Mouse (Mus musculus) layer of hippocampus, adult 9-11 months (tissue): Measurements from ENCODE around the gene Kctd4.
A peak's percentile ranks its signal among the peaks of the same experiment; 100 is the strongest.
"Not testable (repeated sequence)": the region's sequence is repeated elsewhere in the genome, so short reads cannot be mapped to it uniquely, and the experiment has no call there.

Experiments
- DNase-seq: peaks from one replicate; pipeline ENCODE4 v3.0.0; 2022

The Kctd4 gene

DNA sequence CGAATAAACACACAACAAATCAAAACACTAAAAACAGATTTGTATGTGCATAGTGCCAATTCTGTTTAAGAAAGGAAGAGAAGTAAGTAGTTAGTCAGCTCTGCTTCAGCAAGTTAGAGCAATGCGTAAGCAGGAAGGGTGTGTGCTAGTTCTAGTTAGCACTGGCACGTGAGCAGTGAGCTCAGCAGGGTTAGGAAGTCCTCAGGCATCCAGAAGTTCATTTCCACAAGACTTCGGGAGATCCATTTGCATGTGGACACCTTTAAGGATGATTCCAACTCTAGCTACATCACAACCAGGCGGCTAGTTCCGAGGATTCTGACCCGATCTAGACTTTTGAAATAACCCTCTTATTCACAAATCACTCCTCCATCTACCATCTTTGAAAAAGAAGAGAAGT, at the start of gene Kctd4:
TSS of gene Kctd4 (plus strand) at position 244 of the 400 bp plus-strand sequence.
- DNase-seq, result no peak

DNA sequence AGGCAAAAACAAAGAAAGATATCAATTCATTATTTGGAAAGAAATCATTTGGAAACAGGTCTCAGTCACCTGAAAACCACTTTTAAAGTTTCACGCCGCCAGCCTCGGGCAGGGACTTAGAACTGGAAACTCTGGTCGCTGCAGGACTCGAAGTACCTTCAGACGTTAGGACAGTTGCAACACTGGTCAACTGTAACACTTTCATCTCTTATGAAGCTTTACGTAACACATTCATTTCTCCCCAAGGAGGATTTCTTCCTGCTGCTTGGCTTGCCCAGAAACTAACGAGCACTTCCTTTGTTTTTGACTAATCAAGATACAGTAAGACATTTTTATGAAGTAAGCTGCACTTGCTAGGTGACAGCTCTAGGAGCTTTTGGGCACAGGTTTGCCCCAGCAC, 47.9 kb upstream of the Kctd4 start:
- DNase-seq, result no peak

DNA sequence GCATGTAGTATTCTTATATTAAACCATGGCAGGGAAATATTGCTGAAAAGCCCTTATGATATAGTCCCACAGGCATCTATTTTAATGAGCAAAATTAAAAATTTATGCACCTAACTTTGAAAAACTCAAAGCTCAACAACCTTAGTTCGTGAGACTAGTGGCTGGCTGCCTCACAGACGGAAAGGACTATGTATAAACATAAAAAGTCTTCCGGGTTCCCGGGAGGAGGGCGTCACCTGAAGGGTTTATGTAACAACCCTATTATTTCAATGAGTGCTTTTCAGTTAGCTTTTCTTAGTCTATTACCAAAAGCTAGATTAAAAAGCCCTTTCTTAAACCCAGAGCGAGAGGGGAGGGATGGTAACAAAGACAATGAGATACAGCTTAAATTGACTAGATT, 42.8 kb upstream of the Kctd4 start:
- DNase-seq, result no peak

DNA sequence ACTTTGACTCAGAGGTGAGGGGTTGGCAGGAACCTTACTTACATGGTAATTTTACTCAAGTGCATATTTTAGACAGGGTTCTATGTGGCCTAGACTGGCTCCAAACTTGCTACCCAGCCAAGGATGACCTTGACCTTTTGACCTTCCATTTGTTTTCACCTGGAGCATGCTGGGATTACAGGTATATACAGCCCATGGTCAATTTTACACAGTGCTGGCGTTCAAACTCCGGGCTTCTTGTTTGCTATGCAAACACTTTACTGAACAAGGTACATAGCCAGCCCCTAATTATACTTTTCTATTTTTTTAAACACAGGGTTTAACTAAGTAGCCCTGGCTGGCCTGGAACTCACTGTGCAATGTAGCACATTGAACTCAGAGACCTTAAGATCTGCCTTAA, 42.1 kb upstream of the Kctd4 start:
- DNase-seq, result no peak

DNA sequence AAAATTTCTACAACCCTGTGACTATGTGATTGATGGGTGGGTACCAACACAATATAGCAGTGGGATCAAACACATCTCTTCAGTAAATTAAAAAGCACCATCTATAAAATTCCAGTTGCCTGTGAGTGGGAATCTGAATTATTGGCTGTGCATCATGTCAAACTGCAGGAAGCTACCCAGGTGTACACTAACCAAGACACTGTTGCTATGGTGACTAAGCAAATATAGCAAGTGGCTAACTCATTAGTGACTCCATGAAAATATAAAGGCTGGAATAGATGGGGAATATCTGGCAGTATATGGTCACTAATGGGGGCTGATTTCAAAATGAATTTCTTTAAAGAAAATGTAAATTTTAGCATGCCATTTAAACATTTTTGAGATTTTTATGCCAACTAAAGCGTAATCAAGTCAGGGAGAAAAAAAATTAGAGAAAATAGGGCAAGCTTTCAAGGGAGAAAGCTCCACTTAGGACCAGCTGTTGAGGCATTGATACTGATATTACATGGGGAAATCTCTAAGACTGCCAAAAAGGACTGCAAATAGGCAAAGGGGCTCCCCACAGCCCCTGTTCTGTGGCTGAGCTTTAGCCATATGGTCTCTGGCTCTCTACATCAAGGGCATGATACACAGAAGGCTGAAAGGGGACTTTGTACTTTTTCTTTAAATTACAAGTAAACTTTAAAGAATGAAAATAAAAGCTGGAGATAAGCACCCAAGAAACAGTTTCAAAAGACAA, 31.3 kb upstream of the Kctd4 start:
- DNase-seq, result no peak

DNA sequence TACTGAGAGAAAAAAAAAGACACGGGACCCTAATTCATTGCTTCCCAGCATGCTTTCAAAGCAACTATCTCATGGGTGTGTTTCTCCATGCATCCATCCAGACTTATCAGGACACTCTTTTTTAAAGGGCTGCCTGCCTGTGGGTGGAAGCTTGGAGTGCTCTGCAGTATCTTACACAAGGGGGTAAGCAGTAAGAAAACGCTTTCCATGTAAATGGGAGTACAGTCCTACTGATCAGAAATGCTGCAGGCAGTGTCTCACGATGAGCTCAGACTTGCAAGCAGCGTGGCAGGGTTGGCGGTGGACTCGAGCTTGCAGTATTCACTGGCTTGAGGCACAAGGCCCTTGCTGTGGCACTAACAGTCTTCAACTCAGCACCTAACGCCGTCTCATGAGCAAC, 25.1 kb upstream of the Kctd4 start:
- not testable (repeated sequence) for DNase-seq

DNA sequence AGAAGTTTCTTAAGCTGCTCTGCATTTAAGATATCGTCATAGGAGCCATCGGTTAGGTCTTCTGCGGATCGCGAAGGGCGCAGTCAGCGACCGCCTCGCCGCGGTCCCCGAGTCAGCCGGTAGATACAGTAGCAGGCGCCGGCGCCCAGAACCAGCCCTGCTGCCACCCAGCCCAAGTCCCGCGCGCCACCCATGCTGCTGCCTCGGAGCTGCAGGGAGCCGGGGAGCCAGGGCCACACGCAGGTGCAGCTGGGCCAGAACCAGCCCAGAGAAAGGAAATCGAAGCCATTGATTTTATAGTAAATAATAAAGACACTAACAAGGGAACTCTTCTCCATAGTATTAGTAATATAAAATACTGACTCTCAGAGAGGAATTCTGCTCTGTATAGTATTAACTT, 23.5 kb upstream of the Kctd4 start:
- DNase-seq, result no peak

DNA sequence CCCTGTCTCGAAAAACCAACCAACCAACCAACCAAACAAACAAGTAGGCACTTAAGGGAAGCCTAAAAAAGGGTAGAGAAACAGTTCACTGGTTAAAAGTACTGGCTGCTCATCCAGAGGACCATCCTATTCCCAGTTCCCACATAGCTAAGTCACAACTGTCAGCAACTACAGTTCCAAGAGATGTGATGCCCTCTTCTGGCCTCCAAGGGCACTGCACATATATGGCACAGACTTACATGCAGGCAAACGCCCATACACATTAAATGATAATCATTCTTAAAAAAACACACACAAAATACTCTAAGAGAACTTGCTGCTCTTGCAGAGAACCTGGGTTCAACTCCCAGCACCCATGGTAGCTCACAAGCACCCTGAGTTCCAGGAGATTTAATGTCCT, 20.4 kb upstream of the Kctd4 start:
- DNase-seq, result no peak

DNA sequence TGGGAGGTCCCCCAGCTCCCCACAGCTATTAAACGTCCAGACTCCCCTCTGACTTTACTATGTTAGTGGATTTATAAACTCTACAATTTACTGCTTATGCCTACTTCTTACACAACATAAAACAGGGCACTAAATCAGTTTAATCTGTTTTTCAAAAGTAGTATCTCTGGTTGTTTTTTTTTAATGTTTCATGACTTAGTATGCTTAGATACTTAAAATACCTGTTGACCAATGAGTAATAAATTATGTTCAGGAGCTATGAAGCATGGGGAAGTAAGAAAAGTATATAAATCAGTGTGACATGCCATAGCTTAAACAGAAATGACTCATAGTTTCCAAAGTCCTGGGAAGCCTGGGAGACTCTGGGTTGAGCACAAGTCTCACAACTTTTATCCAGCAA, 17.1 kb upstream of the Kctd4 start:
- DNase-seq, result no peak

DNA sequence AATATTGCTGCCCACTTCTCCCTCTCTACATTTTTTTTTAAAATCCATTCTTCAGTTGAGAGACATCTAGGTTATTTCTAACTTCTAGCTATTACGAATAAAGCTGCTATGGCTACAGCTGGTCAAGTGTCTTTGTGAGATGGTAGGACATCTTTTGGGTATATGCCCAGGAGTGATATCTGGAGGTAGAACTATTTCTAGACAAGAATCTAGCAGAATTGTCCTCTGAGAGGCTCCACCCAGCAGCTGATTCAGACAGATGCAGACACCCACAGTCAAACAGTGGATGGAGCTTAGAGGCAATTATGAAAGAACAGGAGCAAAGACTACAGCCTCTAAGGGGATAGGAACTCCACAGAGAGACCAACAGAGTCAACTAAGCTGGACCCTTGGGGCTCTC, 13.3 kb upstream of the Kctd4 start:
- DNase-seq, result no peak

DNA sequence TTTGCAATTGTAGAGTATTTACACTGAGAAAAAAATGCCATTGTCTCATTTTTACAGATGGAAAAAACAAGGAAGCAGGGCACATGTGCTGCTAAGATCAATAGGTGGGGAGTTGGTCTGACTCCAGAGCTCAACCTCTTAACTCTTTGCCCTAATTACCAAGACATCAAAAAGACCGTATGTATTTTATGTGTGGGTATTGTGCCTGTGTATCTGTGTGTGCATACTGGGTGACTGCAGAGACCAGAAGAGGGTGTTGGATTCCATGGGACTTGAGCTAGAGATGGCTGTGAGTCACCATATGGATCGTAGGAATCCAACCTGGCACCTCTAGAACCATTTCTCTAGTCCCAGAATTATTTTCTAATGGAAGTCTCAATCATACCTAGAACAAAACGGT, 12.4 kb upstream of the Kctd4 start:
- DNase-seq, result no peak

DNA sequence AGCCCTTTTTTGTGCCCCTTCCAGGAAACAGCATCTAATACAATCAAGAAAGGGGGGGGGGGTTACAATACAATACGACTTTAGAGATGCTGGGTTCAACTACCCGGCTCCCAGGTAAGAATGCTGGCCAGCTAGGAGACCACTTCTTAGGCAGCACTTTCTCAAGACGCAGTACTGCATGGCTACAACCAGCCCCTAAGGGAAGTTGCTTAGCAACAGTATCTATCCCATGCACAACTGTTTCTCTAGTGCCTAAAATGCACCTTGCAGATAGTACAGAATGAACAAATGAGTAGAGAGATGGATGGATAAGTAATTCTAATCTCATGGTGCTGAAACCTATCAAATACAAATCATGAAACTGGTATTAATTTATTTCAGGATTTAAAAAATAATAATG, 7.1 kb upstream of the Kctd4 start:
- DNase-seq, result no peak

DNA sequence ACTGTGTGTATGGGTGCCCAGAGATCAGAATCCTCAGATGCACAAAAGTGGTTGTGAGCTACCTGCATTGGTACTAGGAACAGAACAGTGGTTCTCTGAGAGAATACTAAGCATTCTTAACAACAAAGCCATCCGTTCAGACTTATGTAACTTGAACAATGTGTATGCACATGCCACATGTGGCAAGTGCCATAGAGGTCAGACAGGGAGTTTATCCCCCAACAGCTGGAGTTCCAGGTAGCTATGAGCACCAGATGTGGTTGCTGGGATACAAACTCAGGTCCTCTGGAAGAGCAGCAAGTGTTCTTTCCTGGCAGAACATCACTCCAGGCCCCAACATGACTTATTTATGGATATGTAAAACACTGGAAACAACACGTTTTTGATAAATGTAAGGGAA, 1.8 kb upstream of the Kctd4 start:
- DNase-seq, result no peak

DNA sequence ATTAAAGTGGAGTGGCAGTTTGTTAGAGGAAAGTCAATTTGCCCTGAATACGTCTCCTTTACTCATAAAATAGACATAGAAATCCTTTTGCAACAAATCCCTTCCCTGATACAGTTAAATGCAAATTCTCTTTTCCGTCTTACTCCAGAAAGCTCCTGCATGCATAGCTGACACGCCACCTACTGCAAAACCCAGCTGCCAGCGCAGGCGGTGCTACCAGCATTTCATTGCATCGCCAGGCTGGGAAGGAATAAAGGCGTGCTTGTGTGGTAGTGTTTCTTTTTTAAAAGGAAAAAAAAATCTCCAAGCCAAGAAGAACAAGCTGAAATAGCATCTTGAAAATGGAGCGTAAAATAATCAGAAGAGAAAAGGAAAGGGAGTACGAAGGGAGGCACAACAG, 7.4 kb downstream of the Kctd4 start:
- DNase-seq, result peak; percentile 91

DNA sequence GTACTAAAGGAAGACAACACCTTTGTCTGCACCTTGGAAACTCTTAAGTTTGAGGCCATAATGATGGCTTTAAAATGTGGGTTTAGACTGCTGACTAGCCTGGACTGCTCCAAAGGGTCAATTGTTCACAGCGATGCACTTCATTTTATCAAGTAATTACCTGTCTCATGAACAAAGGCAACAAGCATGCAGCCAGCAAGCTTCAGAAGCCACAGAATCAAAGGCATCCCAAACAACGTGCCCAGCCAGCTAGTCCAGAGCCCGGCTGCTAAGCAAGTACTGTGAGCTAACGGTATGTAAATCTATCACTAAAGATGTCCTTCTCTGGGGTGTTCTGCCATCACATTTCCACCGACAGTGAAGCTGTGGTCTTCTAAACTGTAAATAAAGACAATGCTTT, 8.4 kb downstream of the Kctd4 start:
- DNase-seq, result no peak

DNA sequence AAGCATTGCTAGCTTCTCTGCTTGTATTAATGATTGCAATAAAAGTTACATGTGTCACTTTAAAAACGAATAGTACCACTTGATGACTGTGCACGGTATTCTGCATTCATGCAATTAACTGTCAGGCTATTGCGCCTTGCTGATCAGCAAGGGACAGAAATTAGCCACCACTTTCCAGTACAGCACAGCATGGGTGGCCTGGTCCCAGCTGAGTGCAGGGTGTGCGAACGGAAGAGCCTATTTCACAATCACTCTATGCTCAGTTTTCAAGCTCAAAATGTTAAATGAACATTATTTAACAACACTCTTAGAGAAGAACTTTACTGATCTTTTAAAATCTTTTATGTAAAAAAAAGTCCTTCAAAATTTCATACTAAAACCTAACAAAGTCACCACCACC, 9.2 kb downstream of the Kctd4 start:
- DNase-seq, result no peak

DNA sequence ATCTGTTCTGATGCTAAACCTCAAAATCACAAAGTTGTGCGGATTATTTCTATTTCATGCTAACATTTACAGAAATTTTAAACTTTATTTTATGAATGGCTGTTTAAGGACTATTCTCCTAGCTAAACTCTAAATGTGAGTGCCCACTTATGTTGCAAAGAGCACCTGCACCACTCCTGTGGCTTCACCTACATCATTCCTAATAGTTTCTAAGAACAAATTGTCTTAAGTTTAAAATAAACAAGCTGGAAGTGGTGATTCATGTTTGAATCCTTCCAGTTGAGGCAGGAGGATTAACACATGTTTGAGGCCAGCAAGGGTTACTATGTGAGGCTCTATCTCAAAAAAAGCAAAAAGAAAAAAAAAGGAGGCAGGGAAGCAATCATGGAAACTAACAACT, 9.6 kb downstream of the Kctd4 start:
- no peak for DNase-seq

DNA sequence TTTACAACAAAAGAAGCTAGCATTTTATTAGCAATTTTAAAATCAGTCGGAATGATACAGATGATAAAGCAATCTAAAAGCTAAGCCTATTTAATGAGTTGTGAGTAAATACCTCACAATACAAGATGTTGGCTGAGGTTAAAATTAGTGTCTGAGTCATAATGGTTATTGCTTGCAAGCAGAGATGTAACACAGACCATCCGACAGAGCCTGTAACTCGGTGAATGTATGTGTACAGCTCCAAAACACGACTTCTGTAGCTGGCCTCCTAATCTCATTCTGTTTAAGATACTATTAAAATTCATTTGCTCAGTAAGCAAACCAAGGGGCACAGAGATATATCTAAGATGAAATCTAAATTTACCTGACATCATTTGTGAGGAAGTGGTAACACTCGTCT, 12.5 kb downstream of the Kctd4 start:
- DNase-seq, result no peak

DNA sequence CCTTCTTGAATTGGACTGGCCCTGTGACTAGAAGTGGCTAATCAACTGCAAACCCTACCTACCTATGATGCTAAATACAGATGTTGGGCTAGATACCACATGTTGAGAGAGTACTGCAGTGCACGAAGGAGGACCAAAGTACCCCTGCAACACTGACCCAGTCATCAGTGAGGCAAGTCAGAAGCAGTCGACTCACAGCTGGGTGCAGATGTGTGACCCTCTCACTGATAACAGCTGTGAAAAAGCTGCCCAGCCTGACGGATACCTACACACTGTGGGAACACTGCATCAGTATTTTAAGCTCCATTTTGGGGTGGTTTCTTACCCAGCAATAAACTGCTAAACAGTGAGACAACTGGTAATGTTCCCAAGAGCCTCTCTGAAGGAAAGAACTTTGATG, 21.3 kb downstream of the Kctd4 start:
- DNase-seq, result no peak

DNA sequence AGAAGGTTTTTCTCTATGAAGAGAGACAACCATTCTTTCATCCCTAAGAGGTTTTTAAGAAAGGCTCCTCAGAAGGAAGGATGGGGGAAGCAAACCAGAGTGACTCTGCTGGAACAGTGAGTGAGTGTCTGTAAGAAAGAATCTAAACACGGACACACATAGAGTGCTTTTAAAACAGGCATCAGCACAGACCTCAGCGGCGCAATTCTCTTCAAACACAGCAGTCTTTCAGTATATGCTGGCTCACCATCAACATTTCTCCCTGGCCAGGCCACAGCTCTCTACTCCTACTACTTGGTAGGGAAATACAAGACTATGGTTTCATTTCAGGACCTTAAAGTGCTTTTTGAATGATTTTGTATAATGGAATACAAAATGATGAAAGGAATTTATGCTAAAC, 26.4 kb downstream of the Kctd4 start:
- no peak for DNase-seq

DNA sequence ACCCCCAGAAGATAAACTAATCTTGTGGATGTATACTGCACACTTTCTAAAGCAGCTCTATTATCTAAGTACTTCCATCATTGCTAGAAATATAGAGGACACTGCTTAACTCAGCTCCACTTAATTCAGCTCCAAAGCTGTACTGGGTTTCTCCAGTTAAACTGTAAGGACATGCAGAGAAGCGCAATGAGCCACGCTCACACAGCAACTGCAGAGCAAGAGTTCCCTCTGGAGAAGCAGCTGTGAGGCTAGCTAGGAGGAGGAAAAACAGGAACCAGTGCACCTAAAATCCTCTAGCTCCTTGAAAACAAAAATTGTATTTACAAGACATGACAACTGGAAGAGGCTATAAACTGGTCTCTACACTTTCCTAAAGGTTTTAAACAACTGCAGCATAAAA, 29.1 kb downstream of the Kctd4 start:
- DNase-seq, result no peak

DNA sequence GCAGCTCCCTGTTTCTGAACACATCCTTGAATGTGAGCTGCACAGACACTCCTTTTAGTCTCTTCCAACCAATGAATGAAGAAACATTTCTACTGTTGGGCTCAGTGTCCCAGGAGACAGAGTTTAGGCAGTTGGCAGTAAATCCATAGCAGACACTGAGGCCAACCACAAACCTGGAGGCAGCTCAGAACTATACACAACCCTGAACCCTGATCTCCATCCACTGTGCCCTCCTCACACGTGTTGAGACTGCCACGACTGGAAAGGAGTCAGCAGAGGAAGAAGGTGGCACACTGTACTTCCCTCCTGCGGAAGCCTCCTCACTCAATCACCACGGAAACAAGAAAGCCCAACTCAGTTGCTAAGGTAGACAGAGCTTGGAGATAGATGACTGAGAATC, 30.3 kb downstream of the Kctd4 start:
- no peak for DNase-seq

DNA sequence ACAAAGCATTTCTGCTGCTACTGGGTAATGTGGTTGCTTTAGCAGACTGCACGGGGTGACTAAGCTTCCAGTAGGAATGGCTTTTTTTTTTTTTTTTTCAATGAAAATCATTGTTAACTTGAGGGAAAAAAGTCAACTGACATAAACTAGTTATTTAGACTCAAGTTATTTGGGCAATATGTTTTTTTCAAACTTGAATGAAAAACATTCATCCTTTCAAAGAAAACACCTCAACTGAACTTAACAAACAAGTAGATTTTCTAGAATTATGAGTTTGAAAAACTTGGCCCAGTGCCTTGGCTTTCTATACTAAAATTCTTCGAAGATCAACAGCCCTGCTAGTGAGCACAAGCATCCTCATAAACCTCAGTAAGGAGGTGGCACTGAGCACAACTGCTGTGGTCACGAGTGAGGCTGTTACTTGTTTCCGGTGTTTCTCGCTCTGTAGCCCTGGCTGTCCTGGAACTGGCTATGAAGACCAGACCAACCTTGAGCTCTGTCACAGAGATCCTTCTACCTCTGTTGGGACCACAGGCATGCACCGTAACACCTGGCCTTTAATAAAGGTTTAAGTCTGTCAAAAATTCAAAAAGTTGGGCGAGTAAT, 32.2 kb downstream of the Kctd4 start:
- DNase-seq, result no peak

DNA sequence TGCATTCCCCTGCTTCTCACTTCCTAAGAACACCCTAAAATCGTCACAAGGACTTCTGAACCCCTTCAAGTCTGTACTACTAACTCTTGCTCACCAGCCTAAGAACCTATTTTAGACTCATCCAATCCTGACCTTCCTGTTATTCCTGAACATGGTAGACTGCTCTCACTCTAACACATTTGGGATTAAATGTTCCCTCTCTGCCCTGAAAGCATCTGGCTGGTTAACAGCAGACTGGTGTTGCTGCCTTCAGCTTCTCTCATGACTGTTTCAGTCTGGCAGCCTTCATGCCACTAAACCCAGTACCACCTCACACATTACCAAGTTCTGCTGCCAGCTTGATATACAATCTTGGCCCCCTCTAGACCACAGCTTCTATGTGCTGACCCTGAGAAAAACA, 34.4 kb downstream of the Kctd4 start:
- no peak for DNase-seq

DNA sequence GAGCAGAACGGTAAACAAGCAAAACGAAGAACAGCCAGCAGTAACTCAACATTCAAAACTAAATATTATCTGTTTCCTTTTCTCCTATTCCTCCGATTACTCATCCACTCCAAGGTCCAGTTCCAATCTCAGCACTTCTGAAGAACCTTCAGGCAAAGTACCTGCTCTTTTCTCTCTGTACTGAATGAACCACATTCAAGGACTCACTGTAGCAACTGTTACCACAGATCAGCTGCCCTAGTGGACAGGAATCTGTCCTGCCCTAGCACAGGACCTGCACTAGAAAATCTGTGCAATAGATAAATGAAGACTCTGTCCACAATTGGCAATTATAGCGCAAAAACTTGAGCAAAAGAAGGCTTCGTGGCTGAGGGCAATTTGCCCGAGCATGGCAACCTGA, 36.1 kb downstream of the Kctd4 start:
- DNase-seq, result no peak
